Mouse (Mus musculus) left cerebral cortex, adult 6 months (tissue): ENCODE results near the gene Nt5c1a. TPM values are rescaled to one million over a fixed set of nuclear protein-coding genes. Genes with fewer than 3 reads are reported as not detected.

Experiments
- long read RNA-seq, 2 experiments: library from polyadenylated mRNA; unstranded; transcript quantifications; one replicate each; pipeline ENCODE4 v2.0.0; 2019 to 2020
- polyA plus RNA-seq: library from polyadenylated mRNA; unstranded; fragments of <200 nt; fragmentation: Nextera tagmentation; gene quantifications from 2 replicates; pipeline ENCODE4 v1.2.3, GENCODE M21; 2021

Gene Nt5c1a
- 5.9 and 10.0 TPM in 2 replicates for polyA plus RNA-seq
- long read RNA-seq, experiment 1, transcript Nt5c1a-201 (6 exons, 1,220 nt): major isoform, 5 of 6 reads
- long read RNA-seq, experiment 1, partial matches to known transcripts: 0 of 6 reads
- long read RNA-seq, experiment 1, other reads (novel, unspliced or antisense): 1 of 6 reads
- long read RNA-seq, experiment 2, partial matches to known transcripts: 0 of 1 reads
- long read RNA-seq, experiment 2, other reads (novel, unspliced or antisense): 0 of 1 reads

DNA sequence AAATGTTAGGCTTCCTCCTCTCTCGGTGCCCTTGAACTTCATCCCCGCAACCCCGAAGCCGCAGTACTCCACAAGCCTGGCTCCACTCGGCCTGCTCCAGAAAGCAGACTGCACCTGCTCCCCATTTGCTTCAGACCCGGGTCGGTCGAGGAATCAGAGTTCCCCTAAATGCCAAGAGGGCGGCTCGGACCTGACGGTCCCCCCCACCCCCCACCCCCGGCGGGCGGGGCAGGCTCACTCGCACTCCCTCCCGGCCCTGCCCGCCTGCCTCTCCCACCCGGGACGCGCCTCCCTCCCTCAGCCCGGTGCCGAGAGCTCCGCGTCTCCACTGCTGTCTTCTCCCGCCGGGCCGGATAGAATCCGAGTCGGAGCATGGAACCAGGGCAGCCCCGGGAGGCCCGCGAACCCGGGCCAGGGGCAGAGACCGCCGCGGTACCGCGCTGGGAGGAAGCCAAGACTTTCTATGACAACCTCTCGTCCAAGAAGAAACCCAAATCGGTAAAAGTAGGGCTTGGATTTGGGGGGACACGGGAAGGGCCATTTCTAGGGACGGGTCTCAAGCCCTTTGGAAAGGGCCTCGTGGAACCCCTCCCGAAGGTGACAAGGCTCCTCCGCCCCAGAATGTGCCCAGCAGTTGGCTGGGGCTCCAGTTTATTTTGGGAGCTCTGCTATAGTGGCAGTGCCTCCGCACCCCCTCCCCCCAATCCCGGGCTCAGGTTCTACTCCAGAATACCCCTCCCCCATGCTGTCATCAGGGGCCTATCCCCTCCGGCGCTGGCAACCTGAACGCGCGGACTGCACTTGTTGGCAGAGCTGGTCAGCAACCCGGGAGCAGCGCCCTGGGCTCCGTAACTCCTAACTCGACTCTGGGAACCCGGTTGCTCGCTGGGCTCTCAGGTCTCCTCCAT lies at the start of gene Nt5c1a:
TSS of gene Nt5c1a (plus strand) at position 319 of the 908 bp plus-strand sequence.

DNA sequence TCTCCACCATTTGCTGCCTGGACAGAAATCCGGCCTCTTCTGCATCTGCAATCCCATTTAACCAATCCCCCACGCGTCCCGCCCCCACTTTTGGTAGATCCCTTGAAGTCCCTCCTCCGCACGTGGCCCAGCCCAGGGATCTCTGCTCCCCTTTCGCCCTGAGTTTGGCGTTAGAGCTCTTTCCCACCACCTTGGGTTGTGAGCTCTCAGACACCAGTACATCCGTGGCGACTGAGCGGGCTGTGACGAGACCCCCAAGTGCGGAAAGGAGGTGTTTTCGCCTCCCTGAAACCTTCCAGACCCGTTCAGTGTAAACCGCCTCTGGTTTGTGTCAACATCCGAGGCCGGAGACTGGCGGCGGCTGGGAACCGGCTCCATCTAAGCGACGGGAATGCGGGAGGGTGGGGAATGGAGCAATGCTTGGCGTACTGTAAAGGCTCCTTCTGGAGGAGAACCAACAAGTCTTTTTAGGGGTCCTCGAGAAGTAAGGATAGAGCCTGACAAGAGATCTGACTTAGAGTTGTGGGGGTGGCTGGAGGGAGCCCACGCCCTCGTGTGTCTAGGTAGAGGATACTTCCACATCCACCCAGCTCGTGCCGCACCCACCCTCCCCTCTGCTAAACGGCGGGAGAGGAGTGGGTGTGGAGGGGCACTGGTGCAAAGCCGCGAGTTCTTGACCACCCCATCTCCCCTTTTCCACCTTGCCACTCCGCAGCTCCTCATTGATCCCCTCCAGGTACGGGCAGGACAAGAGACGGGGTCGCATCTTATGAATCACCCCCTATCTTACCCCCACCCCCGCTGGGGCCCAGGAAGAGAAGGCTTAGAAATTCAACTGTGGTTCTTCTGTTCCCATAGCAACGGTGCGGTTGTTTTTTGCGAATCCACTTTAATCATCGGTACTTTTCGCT lies 18.7 kb upstream of the Nt5c1a start, which contains the start of gene Hpcal4:
TSS of gene Hpcal4 (plus strand) at position 900 of the 911 bp plus-strand sequence.

DNA sequence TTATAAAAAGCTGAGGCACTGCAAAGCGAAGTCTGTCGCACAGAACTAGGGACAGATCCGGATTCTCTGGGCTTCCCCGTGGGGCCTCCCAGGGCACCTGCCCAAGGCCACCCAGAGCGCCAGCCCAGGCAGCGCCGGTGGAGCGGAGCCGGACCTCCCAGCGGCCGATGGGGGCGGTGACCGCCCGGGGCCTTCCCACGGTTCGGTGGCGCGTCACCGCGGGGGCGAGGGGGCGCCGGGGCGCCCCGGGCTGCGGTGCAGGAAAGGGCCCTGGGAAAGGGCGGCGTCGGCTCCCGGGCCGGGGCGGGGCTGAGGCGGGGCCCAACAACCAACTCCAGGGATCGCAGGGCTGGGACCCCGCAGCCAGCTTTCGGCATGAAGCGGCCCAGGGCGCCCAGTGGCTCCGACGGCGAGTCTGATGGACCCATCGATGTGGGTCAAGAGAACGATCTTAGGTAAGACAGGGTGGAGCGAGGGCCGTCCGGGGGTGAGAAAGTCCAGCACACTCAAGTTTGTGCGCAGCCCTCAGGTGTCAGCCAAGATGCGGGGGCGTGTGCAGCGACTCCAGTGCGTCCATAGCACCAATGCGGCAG lies 32.3 kb downstream of the Nt5c1a start, which contains the start of gene Heyl:
TSS of gene Heyl (plus strand) at position 65 of the 593 bp plus-strand sequence.

DNA sequence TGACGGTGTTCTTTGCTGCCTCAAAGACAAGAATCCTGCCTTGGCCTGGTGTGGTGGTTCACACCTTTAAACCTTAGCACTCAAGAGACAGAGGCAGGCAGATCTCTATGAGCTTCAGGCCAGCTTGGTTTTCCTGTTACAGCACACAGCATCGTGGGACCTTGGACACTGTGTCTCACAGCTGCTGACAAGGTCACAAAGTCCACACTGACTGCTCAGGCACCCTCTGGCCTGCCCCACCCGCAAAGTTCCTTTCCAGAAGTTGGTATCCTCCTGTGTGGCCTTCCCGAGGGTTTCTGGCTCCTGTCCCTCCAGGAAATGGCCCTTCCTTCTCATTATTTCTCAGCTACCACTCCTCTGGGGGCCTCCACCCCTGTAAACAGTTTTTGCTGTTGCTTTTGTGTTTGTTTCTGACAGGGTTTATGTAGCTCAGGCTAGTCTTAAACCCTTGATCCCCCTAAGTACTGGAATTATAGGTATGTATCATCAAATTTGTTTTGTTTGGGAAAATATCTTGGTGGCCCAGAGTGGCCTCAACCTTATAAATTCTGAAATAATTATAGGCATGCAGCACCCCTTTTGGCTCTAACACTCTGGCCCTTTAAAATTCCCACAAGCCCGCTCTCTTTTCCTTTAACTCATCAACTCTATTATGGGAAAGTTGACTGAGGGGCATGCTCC lies 60.6 kb downstream of the Nt5c1a start, which contains the start of gene Pabpc4:
TSS of gene Pabpc4 (plus strand) at position 631 of the 681 bp plus-strand sequence.

Other genes starting within 250 kb of the Nt5c1a start
- 15.0 TPM in 2 replicates for gene Mfsd2a, start 240.3 kb upstream of the Nt5c1a start, polyA plus RNA-seq
- 3.0 and 6.6 TPM in 2 replicates for gene Mycl, start 205.9 kb upstream of the Nt5c1a start, polyA plus RNA-seq
- 4.4 and 5.9 TPM in 2 replicates for gene Trit1, start 184.9 kb upstream of the Nt5c1a start, polyA plus RNA-seq
- 0.05 TPM in 1 of 2 replicates, not detected in the other for gene Bmp8b, start 96.3 kb upstream of the Nt5c1a start, polyA plus RNA-seq
- 0.23 and 0.29 TPM in 2 replicates for gene Oxct2b, start 85.2 kb upstream of the Nt5c1a start, polyA plus RNA-seq
- gene Ppie, start 61.6 kb upstream of the Nt5c1a start, polyA plus RNA-seq: 31.6 and 41.4 TPM in 2 replicates
- gene Hpcal4, start 18.3 kb upstream of the Nt5c1a start, polyA plus RNA-seq: 373 and 439 TPM in 2 replicates
- gene Heyl, start 32.1 kb downstream of the Nt5c1a start, polyA plus RNA-seq: 1.7 and 2.6 TPM in 2 replicates
- gene Pabpc4, start 60.8 kb downstream of the Nt5c1a start, polyA plus RNA-seq: 6.9 and 7.1 TPM in 2 replicates
- not detected in 2 replicates for gene Oxct2a, start 122.1 kb downstream of the Nt5c1a start, polyA plus RNA-seq
- gene Bmp8a, start 141.7 kb downstream of the Nt5c1a start, polyA plus RNA-seq: 0.09 and 0.17 TPM in 2 replicates